Mouse (Mus musculus): ENCODE measurements around the gene Natd1.

DNA sequence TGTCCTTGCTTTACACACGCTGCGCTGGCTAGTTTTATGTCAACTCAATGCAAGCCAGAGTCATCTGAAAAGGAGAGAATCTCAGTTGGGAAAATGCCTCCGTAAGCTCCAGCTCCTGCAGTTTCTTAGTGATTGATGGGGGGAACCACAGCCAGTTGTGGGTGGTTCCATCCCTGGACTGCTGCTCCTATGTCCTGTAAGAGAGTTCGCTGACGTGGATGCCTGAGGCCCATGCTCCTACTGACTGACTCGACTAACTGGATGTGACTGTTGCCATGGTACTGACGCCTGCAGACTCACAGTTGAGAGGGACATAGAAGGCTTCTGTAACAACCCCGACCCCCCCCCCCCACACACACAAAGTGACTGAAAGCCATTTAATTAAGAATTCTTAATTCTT is 46.6 kb downstream of the Natd1 start:
- TF ChIP-seq POLR2A (IDR thresholded peaks at IDR 0.05; ENCODE audit: low read depth, low read length) (no peak), CTCF (conservative IDR thresholded peaks at IDR 0.05; ENCODE audit: insufficient read depth, insufficient read length, low read depth, low read length) (no peak)

Measured in kidney, adult 2 months (tissue).